Mouse (Mus musculus): ENCODE measurements at regions not wholly inside any gene's neighbourhood (a gene's known extent, or its start where the extent isn't known, plus 50 kb on each side); places are given as distances from the start of the nearest gene placed in this dataset.

- DNase-seq (ENCODE audit: low read depth, low spot score) = no peak
- Histone ChIP-seq H3K4me3 (ENCODE audit: control insufficient read depth in 1 of 2, insufficient read depth in 1 of 2, low read depth in 2 of 2, low read length in 2 of 2) (no peak overlapping the region), H3K36me3 (ENCODE audit: control insufficient read depth in 1 of 2, insufficient read depth in 2 of 2, low read length in 2 of 2) (no peaks in the 10 kb centered on the region), H3K27ac (ENCODE audit: control insufficient read depth, low read depth, low read length) (no peak overlapping the region), H3K9me3 (replicated peaks; ENCODE audit: insufficient read depth, low read length) (no peaks in the 10 kb centered on the region), H3K4me1 (ENCODE audit: control insufficient read depth in 1 of 2, insufficient read depth in 2 of 2, low read length in 2 of 2) (no peaks in the 10 kb centered on the region), H3K79me2 (ENCODE audit: control insufficient read depth, insufficient read depth, low read length, poor library complexity) (no peaks in the 10 kb centered on the region), H3K27me3 (ENCODE audit: control insufficient read depth in 1 of 2, insufficient read depth in 2 of 2, low read length in 2 of 2) (no peaks in the 10 kb centered on the region), H3K9ac (ENCODE audit: control insufficient read depth, low read depth, low read length, poor library complexity, severe bottlenecking) (no peak overlapping the region)
- TF ChIP-seq JUND (IDR thresholded peaks at IDR 0.05; ENCODE audit: low read depth, low read length) (no peak), NRF1 (IDR thresholded peaks at IDR 0.05; ENCODE audit: insufficient read depth, low read depth, low read length, poor library complexity, severe bottlenecking) (no peak), UBTF (IDR thresholded peaks at IDR 0.05; ENCODE audit: borderline replicate concordance, insufficient read depth, low read depth, low read length) (no peak), TAL1 (IDR thresholded peaks at IDR 0.05; ENCODE audit: low read length) (no peak), NELFE (IDR thresholded peaks at IDR 0.05; ENCODE audit: low read depth, low read length) (no peak), EP300 (IDR thresholded peaks at IDR 0.05; ENCODE audit: low read depth in 1 of 2, low read length in 2 of 2) (no peak), SIN3A (IDR thresholded peaks at IDR 0.05; ENCODE audit: low read length) (no peak), ETS1 (IDR thresholded peaks at IDR 0.05; ENCODE audit: low read depth, low read length) (no peak), MYC (IDR thresholded peaks at IDR 0.05; ENCODE audit: low read depth, low read length) (no peak)
These were observed 405.9 kb upstream of the Ccnh start for GRCm38 (mm10) chr13:84783017-84783937.

- TF ChIP-seq HCFC1 (IDR thresholded peaks at IDR 0.05; ENCODE audit: low read depth, low read length) = no peak
- no peak for TF ChIP-seq SMC3 (IDR thresholded peaks at IDR 0.05; ENCODE audit: low read depth, low read length)
- no peak for TF ChIP-seq UBTF (IDR thresholded peaks at IDR 0.05; ENCODE audit: borderline replicate concordance, insufficient read depth, low read depth, low read length)
- no peak for TF ChIP-seq KAT2A (conservative IDR thresholded peaks at IDR 0.05; ENCODE audit: low read depth, low read length)
- TF ChIP-seq NELFE (IDR thresholded peaks at IDR 0.05; ENCODE audit: low read depth, low read length) = no peak
- TF ChIP-seq JUND (IDR thresholded peaks at IDR 0.05; ENCODE audit: low read depth, low read length) = no peak
- no peak for TF ChIP-seq MYC (IDR thresholded peaks at IDR 0.05; ENCODE audit: low read depth, low read length)
- TF ChIP-seq BHLHE40 (IDR thresholded peaks at IDR 0.05; ENCODE audit: borderline replicate concordance, low read depth, low read length) = no peak
- no peak for TF ChIP-seq ZMIZ1 (IDR thresholded peaks at IDR 0.05; ENCODE audit: low read depth, low read length)
- no peak for TF ChIP-seq RAD21 (IDR thresholded peaks at IDR 0.05; ENCODE audit: low read depth, low read length)
- no peak for DNase-seq (ENCODE audit: low read depth, low spot score)
- Histone ChIP-seq H3K9me3 (replicated peaks; ENCODE audit: insufficient read depth, low read length) (no peaks in the 10 kb centered on the region), H3K4me1 (ENCODE audit: control insufficient read depth in 1 of 2, insufficient read depth in 2 of 2, low read length in 2 of 2) (no peaks in the 10 kb centered on the region), H3K27me3 (ENCODE audit: control insufficient read depth in 1 of 2, insufficient read depth in 2 of 2, low read length in 2 of 2) (no peaks in the 10 kb centered on the region), H3K27ac (ENCODE audit: control insufficient read depth, low read depth, low read length) (no peak overlapping the region), H3K9ac (ENCODE audit: control insufficient read depth, low read depth, low read length, poor library complexity, severe bottlenecking) (no peak overlapping the region), H3K36me3 (ENCODE audit: control insufficient read depth in 1 of 2, insufficient read depth in 2 of 2, low read length in 2 of 2) (no peaks in the 10 kb centered on the region), H3K79me2 (ENCODE audit: control insufficient read depth, insufficient read depth, low read length, poor library complexity) (no peaks in the 10 kb centered on the region), H3K4me3 (ENCODE audit: control insufficient read depth in 1 of 2, insufficient read depth in 1 of 2, low read depth in 2 of 2, low read length in 2 of 2) (no peak overlapping the region)
These were observed 384.8 kb upstream of the Ccnh start for GRCm38 (mm10) chr13:84804241-84804980.

Data from MEL (cell line).